Mouse (Mus musculus): Measurements from ENCODE around the gene Ramp2.

Gene Ramp2

DNA sequence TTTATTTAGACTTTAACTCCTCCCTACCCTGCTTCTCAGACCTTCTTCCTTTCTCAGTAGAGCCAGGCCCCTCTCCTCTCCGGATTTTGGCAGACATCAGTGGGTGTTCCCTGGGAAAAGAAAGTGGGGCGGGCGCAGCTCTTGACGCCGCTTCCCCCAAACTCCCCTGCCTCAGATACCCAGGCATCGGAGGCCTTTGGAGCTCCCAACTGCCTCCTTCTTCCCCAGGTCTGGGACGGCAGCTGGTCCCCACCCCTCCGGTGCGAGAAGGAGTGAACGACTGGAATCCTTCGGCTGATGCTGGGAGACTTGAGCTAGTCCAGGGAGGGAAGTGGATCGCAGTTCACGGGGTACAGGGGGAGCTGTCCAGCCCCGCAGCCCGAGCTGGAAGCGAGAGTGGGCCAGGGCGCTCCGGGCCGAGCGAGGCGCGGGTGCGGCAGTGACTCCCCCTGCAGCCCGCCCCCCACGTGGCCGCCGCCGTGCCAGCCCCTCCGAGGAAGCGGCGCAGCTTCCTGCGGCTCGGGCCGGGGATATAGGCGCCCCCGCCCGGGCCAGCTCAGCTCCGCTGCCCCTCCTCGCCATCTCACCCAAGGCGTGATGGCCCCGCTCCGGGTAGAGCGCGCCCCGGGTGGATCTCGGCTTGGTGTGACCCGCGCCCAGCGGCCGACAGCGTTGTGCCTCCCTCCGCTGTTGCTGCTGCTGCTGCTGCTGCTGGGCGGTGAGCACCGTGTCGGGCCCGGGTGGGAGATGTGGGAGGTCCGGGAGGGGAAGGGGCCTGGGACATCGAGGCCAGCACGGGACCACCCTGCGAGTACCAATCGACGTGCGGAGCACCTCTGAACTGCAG, at the start of gene Ramp2:
Gene Ramp2 (plus strand): TSS at position 174 of the 847 bp plus-strand sequence.
- peak in 1 of 2 experiments; percentile 40 for DNase-seq

DNA sequence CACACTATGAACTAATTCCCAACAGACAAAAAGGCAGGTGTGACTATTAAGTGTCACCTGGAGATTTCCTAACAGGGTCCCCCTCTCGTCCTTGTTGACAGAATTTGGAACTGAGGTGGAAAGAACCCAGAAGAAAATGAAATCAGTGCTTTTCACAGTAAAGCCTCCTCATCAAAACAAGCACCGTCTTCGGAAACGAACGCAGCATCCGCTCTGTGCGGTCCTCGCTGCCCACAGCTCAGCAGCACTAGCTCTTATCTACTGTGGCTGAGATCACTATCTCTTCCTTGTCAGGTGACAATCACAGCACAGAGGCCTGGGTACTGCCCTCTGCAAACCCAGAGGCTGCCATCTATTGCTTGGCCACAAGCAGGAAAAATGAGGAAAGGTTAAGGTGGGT, 49.7 kb upstream of the Ramp2 start:
- DNase-seq = no peak

DNA sequence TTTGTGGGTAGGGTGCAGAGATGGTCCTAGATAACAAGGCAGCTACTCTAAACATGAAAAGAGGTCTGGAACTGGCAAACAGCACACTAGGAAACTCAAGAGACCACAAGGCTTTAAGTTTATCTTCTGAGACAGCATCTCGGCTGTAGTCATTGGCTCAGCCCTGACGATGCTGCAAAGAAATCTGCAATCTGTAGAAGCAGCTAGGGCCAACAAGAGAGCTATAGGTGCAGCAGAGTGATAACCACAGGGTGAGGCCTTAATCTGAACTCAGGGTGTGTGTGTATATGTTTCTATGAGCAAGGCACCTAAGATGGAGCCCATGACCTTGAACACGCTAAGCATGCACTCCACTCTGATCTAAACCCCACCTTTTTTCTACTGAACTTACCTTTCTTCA, 46.3 kb upstream of the Ramp2 start:
- no peak for DNase-seq

DNA sequence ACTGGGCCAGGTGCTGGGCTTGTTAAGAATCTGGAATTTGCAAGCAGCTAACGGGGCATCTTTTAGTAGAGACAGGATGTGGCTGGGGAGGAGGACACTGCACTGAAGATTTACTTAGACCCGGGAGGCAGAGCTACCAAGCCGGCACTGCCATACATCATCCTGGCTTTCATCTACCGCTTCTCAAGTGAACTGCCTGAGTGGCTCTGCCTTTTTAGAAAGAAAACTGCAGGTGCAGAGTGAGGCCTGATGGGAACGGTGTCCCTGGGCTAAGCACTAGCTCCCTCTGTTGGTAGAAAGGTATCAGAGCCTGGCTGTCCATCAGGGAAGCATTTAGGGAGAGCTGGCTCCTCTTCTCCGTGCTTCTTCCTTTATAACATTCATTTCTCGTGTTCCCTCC, 44.8 kb upstream of the Ramp2 start:
- DNase-seq = peak; percentile 50 to 55

DNA sequence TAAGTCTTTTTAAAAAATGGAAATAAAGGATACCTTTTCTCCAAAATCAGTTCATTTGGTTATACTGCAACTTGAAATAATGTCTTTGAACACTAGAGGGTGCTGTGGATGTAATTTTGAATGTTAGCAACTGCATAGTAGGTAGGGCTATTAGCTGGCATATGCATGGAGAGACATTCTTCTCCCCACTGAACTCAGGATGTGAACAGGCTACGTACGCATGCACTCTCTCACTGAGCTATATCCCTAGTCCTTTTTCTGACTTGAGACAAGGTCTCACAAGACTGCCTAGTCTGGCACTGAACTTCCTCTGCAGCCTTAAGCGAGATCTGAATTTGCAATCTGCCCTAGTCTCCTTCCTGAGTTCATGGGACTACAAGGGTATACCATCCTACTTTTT, 33.9 kb upstream of the Ramp2 start:
- DNase-seq = peak; percentile 40 to 51

DNA sequence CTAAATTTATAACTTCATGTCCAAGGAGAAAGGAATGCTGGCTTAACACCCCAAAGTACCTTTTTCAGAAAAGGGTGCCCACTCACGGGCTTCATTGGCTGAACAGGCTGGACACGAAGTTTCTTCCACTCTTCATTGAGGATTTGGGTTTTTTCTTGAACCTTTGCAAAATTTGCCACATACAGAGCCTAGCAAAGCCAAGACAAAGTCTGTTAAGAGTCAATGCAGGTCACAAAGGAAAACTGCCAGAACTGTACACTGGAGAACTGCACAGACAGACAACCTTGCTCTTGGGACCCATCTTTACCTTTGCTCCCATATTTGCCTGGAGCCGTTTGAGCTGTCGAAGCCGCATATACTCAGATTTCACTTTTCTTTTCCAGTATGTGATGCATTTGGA, 28.9 kb upstream of the Ramp2 start:
- DNase-seq = no peak

DNA sequence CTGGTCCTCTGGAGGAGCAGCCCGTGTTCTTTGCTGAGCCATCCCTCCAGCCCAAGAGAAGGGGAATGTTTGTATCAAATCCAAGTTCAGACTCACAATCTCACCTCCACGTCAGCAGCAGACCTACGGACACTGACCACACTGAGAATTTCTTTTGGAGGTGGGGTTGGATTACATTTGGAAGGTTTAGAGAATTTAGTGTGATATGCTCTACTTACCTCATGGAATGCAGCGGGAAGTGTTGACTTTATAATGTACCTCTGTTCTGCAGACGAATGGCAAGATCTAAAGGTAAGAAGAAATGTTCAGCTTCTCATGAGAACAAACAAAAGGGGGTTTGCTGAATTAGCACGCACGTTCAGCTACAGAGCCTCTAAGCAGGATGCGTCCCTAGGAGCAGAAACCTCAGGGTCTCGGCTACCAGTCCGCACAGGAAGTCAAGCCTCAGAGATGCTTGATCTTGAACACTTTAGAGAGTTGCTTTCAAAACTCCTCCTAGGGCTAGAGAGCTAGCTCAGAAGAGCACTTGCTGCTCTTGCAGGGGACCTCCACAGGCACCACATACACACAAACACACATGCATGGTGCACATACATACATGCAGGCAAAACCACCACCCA, 27.3 kb upstream of the Ramp2 start:
- no peak for DNase-seq

DNA sequence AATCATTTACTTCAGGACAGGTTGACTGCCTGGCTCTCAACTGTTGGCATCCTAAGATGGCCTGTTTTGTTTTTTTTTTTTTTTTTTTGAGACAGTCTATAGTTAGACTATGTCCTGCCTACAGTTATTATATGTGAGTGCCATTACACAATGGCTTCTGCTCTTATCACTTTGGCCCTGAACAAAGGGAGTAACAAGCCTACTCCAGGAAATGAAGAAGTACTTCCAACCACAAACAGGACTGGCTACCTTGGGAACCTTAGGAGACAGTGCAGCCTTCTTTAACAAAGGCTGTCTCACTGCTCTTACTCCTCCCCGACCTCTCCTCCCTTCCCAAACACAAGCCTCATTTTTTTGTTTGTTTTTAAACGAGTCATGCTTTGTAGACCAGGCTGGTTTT, 25.0 kb upstream of the Ramp2 start:
- DNase-seq = no peak

DNA sequence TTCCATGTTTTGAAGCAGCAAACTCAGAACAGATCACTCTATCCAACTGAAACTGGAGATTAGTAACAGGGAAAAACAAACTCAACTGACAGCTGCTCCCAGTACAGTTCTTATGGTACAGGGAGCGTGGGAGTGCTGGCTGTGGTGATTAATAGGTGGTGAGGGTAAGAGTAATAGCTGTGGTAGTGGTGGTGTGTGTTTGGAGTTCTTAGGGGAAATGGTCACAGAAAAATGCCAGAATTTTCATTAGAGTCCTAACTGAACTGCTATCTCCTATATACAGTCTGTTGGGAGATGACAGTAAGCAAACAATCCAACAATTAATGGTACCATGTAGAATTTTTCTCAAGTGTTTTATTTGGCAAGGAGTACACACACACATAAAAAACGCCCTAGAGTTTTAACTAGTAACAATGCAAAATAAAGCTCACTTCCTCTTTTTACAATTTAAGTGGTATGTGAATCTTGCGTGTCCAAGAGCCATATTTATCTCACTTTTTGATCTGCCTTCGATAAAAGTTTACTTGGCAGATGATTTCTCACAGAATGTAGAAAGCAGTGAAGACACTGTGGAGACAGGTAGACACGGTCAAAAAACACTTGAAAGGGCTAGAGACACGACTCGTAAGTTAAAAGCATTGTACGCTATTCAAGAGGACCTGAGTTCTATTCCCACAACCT, 24.4 kb upstream of the Ramp2 start:
- peak; percentile 9 to 14 for DNase-seq

DNA sequence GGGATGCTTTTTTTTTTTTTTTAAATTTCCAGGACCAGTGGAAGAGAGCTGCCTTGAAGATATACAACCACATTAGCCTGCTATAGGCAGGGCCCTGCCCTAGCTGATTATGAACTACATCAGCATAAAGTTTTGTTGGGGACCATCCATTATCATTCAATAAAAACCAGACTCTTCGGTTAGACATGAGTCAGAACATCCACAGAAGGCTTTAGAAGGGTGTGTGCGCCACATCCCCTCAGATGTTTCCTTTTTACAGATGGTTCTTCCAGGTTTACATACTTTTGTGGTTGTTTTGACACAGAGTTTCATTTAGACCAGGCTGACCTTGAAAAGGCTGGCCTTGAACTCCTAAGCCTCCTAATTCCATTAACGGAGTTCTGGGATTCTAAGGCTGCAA, 21.5 kb upstream of the Ramp2 start:
- no peak for DNase-seq

DNA sequence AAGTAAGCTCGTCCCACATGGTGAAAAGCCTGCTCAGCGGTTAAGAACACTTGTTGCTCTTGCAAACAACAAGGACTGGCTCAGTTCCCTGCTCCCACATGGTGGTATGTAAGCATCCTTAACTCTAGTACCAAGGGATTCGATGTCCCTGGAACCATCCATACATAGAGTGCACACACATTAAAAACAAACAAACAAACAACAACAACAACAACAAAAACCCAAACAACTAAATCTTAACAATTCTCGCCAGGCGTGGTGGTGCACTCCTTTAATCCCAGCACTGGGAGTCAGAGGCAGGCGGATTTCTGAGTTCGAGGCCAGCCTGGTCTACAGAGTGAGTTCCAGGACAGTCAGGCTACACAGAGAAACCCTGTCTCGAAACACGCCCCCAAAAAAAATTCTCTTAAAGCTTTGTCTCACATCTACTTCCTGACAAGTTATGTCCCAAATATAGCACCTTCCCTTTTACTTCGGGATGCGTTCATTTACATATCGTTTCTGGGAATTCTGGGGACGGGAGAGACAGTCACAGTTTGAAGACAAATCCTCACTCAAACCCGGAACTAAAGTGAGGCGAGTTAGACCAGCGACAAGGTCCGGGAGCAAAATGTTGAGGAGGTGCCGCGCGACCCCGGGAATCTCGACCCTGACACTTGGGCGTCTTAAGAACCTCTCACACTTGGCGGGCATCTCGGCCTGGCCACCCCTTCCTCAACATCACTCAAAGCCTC, 20.3 kb upstream of the Ramp2 start:
- no peak for DNase-seq

DNA sequence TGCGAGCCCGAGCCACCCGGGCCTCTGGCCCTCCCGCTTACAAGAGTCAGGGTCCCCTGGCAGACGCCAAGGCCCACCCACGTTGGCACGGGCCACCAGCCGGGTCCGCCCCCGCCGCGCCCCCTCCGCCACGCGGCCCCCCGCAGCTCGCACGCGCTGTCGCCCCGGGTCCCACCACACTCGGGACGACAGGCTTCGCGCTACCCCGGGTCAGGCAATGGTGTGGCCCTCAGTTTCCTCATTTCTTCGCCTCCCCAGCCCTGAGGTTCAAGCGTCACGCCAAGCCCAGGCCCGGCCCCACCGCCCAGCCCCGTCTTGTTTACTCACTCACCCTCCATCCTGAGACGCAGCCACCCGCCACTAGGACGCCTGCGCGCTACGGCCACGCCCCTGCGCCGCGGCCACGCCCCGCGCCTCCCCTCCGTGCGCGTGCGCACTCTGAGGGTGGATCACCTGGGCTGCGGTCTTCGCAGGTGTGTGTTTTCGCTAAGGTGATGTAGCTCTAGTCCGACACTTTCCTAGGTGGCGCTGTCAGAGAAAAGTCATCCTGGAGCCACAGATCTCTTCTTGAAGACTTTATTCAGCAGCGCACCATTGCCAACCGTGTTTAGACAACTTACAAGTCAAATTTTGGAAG, 19.6 kb upstream of the Ramp2 start, which contains the start of gene Ezh1:
Gene Ezh1 (minus strand): TSS at position 399 of the 637 bp plus-strand sequence.
- peak; percentile 97 to 98 for DNase-seq

DNA sequence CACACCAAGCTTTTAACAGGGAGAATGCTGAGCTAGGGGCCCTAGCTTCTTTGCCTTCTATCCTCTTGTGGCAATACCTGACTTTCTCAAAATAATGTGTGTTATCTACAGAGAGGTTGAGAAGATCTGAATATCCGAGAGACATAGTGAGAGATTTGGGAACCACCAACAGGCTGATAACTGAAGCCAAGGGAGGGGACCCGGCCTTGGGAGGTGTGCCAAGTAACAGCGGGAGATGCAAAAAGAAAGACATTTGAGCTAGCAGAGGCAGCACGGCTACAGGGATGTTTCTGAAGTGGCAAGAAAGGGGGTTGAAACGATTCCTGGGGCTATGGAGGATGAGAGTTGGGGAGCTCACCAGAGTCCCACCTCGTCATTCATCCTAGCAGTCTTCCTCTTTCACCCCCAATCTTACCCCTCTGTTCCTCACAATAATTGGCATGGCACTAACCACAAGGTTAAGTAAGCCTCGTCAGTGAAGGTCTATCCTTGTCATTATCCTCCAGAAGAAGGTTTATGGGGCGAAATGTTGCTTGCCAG, 16.4 kb upstream of the Ramp2 start:
- no peak for DNase-seq

DNA sequence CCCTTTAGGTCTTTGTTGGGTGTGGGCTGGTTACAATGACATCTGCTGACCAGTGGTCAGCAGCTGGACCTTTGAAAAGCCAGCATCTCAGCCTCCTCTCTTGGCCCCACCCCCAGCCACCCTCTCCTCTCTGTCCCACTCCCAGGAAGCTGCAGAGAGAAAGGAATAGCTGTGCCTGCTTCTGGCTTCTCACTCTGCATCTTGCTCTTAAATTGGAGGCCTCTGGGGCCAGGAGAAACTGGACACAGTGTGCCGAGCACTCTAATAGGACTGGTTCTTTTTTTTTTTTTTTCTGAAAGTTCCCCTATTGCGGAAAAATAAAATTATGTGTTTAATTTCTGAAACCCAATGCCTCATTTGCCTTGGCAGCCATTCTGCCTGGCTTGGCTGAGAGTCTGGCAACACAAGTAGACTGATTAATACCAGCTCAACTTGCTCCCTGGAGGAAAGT, 15.7 kb upstream of the Ramp2 start:
- DNase-seq = no peak

DNA sequence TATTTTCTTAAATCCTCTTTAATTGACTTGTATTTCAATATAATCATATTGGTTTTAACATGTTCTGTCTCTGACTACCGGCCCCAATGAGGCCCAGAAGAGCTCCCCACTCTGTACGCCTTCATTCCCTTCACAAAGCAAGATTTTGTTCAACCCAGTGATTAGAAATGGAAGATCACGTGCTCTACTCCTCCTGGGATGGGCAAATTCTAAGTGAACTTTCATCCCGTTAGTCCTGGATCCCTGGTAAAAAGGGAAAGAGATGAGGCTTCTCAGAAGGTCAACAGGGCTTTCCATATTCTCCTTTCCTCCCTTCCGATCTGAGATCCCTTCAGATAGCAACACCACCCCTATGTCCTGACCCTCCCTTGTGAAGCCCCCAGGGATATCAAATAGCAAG, 15.3 kb upstream of the Ramp2 start:
- no peak for DNase-seq

DNA sequence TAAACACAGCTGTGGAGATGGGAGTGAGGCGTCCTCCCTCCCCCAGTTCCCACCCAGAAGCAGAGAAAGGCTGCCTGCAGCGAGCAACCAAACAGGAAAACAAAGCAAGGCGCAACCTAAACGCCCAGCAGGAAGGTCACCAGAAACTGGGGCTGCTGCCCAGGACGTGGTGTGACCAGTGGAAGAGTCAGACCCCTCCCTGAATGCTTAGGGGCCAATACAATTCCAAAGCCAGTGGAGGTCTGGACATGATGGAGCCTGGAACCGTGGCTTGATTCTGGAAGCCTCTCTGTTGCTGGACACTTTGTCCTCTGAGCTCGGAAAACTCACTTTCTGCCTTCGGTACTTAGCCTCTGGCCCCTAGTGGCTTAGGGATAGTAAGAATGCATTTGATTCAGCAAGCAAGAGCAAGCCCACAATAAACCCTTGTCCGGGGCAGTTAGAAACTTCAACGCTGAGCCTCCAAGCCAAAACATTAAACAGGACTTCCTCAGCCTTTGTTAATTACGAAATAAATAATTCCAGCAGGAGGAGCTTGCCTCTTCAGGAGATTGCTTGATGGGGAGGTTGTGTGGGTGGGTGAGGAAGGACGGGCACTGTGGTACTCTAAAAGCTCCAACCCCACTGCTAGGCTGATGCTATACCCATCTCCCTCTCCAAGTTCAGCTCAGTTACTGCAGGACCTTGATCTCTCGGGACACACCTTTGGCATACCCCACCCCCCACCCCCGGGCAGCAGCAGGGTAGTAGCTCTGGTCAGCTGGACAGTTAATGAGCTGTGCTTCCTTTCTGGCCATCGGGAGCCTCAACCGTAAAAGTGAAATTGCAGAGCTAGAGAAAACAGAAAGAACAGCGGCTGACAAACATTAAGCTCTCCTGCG, 14.6 kb upstream of the Ramp2 start:
- no peak for DNase-seq

DNA sequence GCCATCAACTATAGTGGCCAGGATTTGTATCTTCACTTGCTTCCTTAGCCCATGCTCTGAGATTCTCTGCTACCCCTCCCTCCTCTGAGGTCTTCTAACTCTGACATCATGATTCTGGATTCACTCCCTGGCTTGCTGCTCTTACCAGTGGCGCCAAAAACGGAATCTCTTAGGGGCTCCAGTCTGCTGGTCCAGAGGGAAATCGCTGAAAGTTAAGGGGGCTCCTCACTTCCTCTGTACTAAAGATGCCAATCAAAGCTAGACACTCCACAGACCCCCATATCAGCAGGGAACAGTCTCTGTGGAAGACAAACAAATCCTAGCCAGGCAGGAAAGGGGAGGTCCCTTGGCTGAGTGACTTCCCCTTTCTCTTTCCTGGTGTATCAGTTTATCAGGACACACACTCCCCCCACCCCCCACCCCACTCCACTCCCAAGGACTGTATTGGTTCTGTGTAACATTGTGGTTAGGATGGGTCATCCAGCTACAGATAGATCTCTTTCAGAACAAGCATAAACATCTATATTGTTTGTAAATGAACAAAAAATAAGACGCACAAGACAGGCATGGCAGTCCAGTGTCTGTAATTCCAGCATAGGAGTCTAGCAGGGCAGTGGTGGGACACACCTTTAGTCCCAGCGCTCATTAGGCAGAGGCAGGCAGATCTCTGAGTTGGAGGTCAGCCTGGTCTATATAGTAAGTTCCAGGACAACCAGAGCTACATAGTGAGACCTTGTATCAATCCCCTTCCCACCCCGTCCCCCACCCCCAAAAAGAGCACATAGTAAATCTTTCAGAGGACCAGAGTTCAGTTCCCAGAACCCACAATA, 13.6 kb upstream of the Ramp2 start:
- DNase-seq = no peak

DNA sequence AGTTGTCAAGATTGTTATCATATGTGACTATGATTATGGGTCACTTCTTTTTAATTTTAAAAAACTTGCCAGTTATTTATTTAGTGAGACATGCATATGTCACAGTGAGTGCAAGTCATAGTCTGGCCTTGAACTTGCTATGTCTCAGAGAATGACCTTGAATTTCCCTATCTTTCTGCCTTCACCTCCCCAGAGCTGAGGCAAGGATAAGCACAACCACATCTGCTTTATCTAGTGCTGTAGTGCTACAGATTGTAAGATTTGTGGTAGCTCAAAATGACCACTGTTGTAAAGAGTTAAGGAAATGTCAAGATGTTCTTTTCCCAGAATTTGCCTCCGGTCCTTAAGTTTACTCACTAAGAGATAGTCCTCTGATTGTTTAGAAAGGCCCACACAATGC, 12.6 kb upstream of the Ramp2 start:
- no peak for DNase-seq

DNA sequence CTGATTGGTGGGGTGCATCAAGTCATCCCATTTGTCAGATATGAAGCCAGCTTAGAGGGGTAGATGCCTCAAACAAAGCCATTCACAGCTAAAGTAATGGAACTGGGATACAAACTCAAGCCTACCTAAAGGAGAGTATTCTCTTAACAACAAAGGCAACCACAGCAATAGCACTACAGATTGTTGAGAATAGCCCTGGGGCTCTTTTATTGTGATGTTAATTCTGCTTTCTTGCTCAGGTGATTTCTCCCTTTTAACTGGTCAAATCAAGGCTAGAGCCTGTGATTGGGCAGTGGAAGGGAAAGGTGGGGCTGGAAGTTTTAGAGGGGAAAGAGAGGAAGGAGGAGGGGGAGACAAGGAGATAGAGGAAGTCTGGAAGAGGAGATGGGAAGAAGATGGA, 11.7 kb upstream of the Ramp2 start:
- no peak for DNase-seq

DNA sequence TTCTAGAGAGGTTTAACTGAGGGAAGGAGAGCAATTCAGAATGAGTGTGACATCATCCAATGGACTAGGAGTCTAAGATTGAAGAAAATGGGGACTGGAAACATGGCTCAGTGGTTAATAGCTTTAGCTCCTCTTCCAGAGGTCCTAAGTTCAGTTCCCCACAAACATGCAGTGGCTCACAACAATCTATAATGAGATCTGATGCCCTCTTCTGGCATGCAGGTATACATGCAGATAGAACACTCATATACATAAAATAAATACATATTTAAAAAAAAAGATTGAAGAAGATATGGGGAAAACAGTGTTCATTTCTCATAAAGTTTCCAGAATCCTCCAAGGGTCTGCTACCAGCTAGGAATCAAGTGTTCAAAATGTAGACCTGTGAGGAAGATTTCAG, 10.4 kb upstream of the Ramp2 start:
- DNase-seq = no peak

All from B cell, adult 2 months (primary cell).